Mouse (Mus musculus) spleen, postnatal 10 days (tissue): ENCODE measurements around the gene Olfr815.
"Not testable (repeated sequence)": the region's sequence is repeated elsewhere in the genome, so short reads cannot be mapped to it uniquely, and the experiment has no call there.

Experiments
- DNase-seq, 2 experiments: peaks; one replicate each; pipeline ENCODE4 v3.0.0; 2021 to 2022; ENCODE audit warnings: low spot score in 2 of 2

Gene Olfr815

GRCm38 (mm10) chr10:129905767-129906166, at the start of gene Olfr815:
TSS of gene Olfr815 (minus strand) at chr10:129905867.
- DNase-seq = not testable (repeated sequence)

DNA sequence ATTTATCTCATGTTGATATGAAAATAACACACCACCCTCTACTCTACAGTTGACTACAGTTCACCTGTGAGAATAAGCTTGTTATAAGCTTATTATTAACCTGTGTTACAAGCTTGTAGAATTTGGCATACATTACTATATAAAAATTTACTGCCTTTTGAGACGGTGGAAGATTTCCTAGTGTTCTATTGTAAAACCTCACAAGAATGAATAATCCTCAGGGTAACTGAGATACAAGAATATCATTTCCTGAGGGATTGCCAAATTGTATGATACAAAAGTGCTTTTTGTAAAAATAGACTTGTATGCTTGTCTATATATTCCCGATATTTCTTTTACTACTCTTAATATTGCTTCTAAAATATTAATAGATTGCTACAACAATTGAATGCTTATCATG, 43.3 kb upstream of the Olfr815 start, which contains the start of gene Olfr818:
Olfr818 (minus strand) TSS at position 101 of the 400 bp plus-strand sequence.
- DNase-seq = no peak

GRCm38 (mm10) chr10:129915497-129915896, 9.8 kb upstream of the Olfr815 start, which contains the start of gene Olfr816:
TSS of gene Olfr816 (minus strand) at chr10:129915597.
- DNase-seq = no peak

GRCm38 (mm10) chr10:129885934-129886333, 19.7 kb downstream of the Olfr815 start:
- DNase-seq = no peak

DNA sequence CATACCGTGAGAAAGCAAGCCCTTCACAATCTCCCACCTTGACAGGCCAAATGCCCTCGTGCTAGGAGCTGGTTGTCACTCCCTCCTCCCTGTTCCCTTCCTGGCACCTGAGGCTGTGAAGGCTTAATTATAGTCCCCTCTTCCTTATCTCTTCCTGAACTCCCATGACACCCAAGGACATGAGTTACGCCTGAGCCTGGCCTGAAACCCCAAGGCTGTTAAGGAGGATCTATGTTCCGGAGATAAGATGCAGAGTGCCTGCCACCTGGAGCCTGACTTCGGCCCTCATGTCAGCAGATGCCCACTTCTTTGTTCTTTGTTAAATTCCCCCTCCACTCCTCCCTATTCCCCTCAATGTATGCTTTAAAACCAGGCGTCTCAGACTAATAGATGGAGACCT, 20.2 kb downstream of the Olfr815 start:
- not testable (repeated sequence) for DNase-seq

GRCm38 (mm10) chr10:129879751-129880150, 25.9 kb downstream of the Olfr815 start, which contains the start of gene Olfr814:
TSS of gene Olfr814 (minus strand) at chr10:129879851.
- DNase-seq = not testable (repeated sequence)

GRCm38 (mm10) chr10:129855067-129855466, 50.6 kb downstream of the Olfr815 start, which contains the start of gene Olfr813:
TSS of gene Olfr813 (plus strand) at chr10:129855367.
- DNase-seq = no peak
